Mouse (Mus musculus): ENCODE results near the gene Fam234b. TPM values are rescaled to one million over a fixed set of nuclear protein-coding genes. Genes with fewer than 3 reads are reported as not detected.

Gene Fam234b
- polyA plus RNA-seq, 1 experiment from 2014 or later: 34.2 TPM

GRCm38 (mm10) chr6:135202668-135203067 lies 4.9 kb downstream of the Fam234b start:
- Histone ChIP-seq H3K36me3 (ENCODE audit: control insufficient read depth, insufficient read depth, low read length) (no peaks in the 10 kb centered on the region), H3K27me3 (ENCODE audit: control insufficient read depth, insufficient read depth, low read length) (no peaks in the 10 kb centered on the region), H3K4me1 (ENCODE audit: control insufficient read depth, insufficient read depth, low read length) (peaks cover under 1% of the 10 kb centered on the region; the same call in 1 of the 2 replicates), H3K9me3 (ENCODE audit: control insufficient read depth, low read length) (no peaks in the 10 kb centered on the region), H3K4me2 (replicated peaks; ENCODE audit: low read depth, low read length) (no peak overlapping the region), H3K9ac (ENCODE audit: low read depth, low read length) (no peak overlapping the region), H3K4me3 (ENCODE audit: low read length) (no peak overlapping the region), H3K27ac (ENCODE audit: low read depth, low read length) (no peak overlapping the region)
- WGBS: 89% methylated on average over 6 of the region's 6 CpGs
- ATAC-seq (ENCODE audit: low FRiP score, low TSS enrichment): no peak

GRCm38 (mm10) chr6:135203737-135204136 lies 6.0 kb downstream of the Fam234b start:
- no peaks in the 10 kb centered on the region for H3K9me3 ChIP-seq (ENCODE audit: control insufficient read depth, low read length)
- H3K4me1 ChIP-seq (ENCODE audit: control insufficient read depth, insufficient read depth, low read length): no peaks in the 10 kb centered on the region
- no peak for ATAC-seq (ENCODE audit: low FRiP score, low TSS enrichment)
- H3K27ac ChIP-seq (ENCODE audit: low read depth, low read length): no peak overlapping the region
- no peak overlapping the region for H3K9ac ChIP-seq (ENCODE audit: low read depth, low read length)
- H3K4me2 ChIP-seq (replicated peaks; ENCODE audit: low read depth, low read length): no peak overlapping the region
- 56% methylated on average over 6 of the region's 6 CpGs for WGBS
- no peaks in the 10 kb centered on the region for H3K27me3 ChIP-seq (ENCODE audit: control insufficient read depth, insufficient read depth, low read length)
- H3K36me3 ChIP-seq (ENCODE audit: control insufficient read depth, insufficient read depth, low read length): no peaks in the 10 kb centered on the region
- H3K4me3 ChIP-seq (ENCODE audit: low read length): no peak overlapping the region

GRCm38 (mm10) chr6:135204869-135205268 lies 7.1 kb downstream of the Fam234b start:
- no peak overlapping the region for H3K4me2 ChIP-seq (replicated peaks; ENCODE audit: low read depth, low read length)
- 78% methylated on average over 4 of the region's 4 CpGs for WGBS
- no peak for ATAC-seq (ENCODE audit: low FRiP score, low TSS enrichment)

GRCm38 (mm10) chr6:135205802-135206201 lies 8.0 kb downstream of the Fam234b start:
- peaks cover 3% of the 10 kb centered on the region; the same call in 1 of the 2 replicates for H3K36me3 ChIP-seq (ENCODE audit: control insufficient read depth, insufficient read depth, low read length)
- H3K9ac ChIP-seq (ENCODE audit: low read depth, low read length): no peak overlapping the region
- WGBS: 84% methylated on average over 4 of the region's 4 CpGs
- no peak overlapping the region for H3K4me2 ChIP-seq (replicated peaks; ENCODE audit: low read depth, low read length)
- no peak overlapping the region for H3K27ac ChIP-seq (ENCODE audit: low read depth, low read length)
- H3K4me1 ChIP-seq (ENCODE audit: control insufficient read depth, insufficient read depth, low read length): no peaks in the 10 kb centered on the region
- H3K27me3 ChIP-seq (ENCODE audit: control insufficient read depth, insufficient read depth, low read length): no peaks in the 10 kb centered on the region
- H3K4me3 ChIP-seq (ENCODE audit: low read length): no peak overlapping the region
- no peaks in the 10 kb centered on the region for H3K9me3 ChIP-seq (ENCODE audit: control insufficient read depth, low read length)
- no peak for ATAC-seq (ENCODE audit: low FRiP score, low TSS enrichment)

More at GRCm38 (mm10) chr6:135204869-135205268, 7.1 kb downstream of the Fam234b start:
- no peak overlapping the region for H3K9ac ChIP-seq (ENCODE audit: low read depth, low read length)
- no peaks in the 10 kb centered on the region for H3K27me3 ChIP-seq (ENCODE audit: control insufficient read depth, insufficient read depth, low read length)
- H3K27ac ChIP-seq (ENCODE audit: low read depth, low read length): no peak overlapping the region
- H3K4me1 ChIP-seq (ENCODE audit: control insufficient read depth, insufficient read depth, low read length): no peaks in the 10 kb centered on the region
- H3K9me3 ChIP-seq (ENCODE audit: control insufficient read depth, low read length): no peaks in the 10 kb centered on the region
- H3K36me3 ChIP-seq (ENCODE audit: control insufficient read depth, insufficient read depth, low read length): peaks cover 3% of the 10 kb centered on the region; the same call in 1 of the 2 replicates
- no peak overlapping the region for H3K4me3 ChIP-seq (ENCODE audit: low read length)

GRCm38 (mm10) chr6:135206909-135207308 lies 9.1 kb downstream of the Fam234b start:
- Histone ChIP-seq H3K9ac (ENCODE audit: low read depth, low read length) (no peak overlapping the region), H3K4me1 (ENCODE audit: control insufficient read depth, insufficient read depth, low read length) (no peaks in the 10 kb centered on the region), H3K27ac (ENCODE audit: low read depth, low read length) (no peak overlapping the region), H3K27me3 (ENCODE audit: control insufficient read depth, insufficient read depth, low read length) (no peaks in the 10 kb centered on the region), H3K4me3 (ENCODE audit: low read length) (no peak overlapping the region), H3K4me2 (replicated peaks; ENCODE audit: low read depth, low read length) (no peak overlapping the region), H3K9me3 (ENCODE audit: control insufficient read depth, low read length) (no peaks in the 10 kb centered on the region), H3K36me3 (ENCODE audit: control insufficient read depth, insufficient read depth, low read length) (peaks cover 3% of the 10 kb centered on the region; the same call in 1 of the 2 replicates)
- WGBS: 83% methylated on average over 8 of the region's 8 CpGs
- ATAC-seq (ENCODE audit: low FRiP score, low TSS enrichment): no peak

GRCm38 (mm10) chr6:135211169-135211568 lies 13.4 kb downstream of the Fam234b start:
- H3K4me3 ChIP-seq (ENCODE audit: low read length): no peak overlapping the region
- H3K27ac ChIP-seq (ENCODE audit: low read depth, low read length): no peak overlapping the region
- H3K4me2 ChIP-seq (replicated peaks; ENCODE audit: low read depth, low read length): no peak overlapping the region
- no peaks in the 10 kb centered on the region for H3K4me1 ChIP-seq (ENCODE audit: control insufficient read depth, insufficient read depth, low read length)
- ATAC-seq (ENCODE audit: low FRiP score, low TSS enrichment): no peak
- peaks cover 3% of the 10 kb centered on the region; the same call in 1 of the 2 replicates for H3K36me3 ChIP-seq (ENCODE audit: control insufficient read depth, insufficient read depth, low read length)
- H3K9ac ChIP-seq (ENCODE audit: low read depth, low read length): no peak overlapping the region
- H3K27me3 ChIP-seq (ENCODE audit: control insufficient read depth, insufficient read depth, low read length): no peaks in the 10 kb centered on the region
- no peaks in the 10 kb centered on the region for H3K9me3 ChIP-seq (ENCODE audit: control insufficient read depth, low read length)
- WGBS: 87% methylated on average over 7 of the region's 7 CpGs

GRCm38 (mm10) chr6:135212666-135213065 lies 14.9 kb downstream of the Fam234b start:
- Histone ChIP-seq H3K27me3 (ENCODE audit: control insufficient read depth, insufficient read depth, low read length) (no peaks in the 10 kb centered on the region), H3K9ac (ENCODE audit: low read depth, low read length) (no peak overlapping the region), H3K4me3 (ENCODE audit: low read length) (no peak overlapping the region), H3K4me1 (ENCODE audit: control insufficient read depth, insufficient read depth, low read length) (no peaks in the 10 kb centered on the region), H3K9me3 (ENCODE audit: control insufficient read depth, low read length) (no peaks in the 10 kb centered on the region), H3K36me3 (ENCODE audit: control insufficient read depth, insufficient read depth, low read length) (peaks cover 3% of the 10 kb centered on the region; the same call in 1 of the 2 replicates), H3K4me2 (replicated peaks; ENCODE audit: low read depth, low read length) (no peak overlapping the region), H3K27ac (ENCODE audit: low read depth, low read length) (no peak overlapping the region)
- no peak for ATAC-seq (ENCODE audit: low FRiP score, low TSS enrichment)
- WGBS: 93% methylated on average over 2 of the region's 2 CpGs

GRCm38 (mm10) chr6:135218330-135218729 lies 20.6 kb downstream of the Fam234b start:
- H3K4me3 ChIP-seq (ENCODE audit: low read length): no peak overlapping the region
- no peak for ATAC-seq (ENCODE audit: low FRiP score, low TSS enrichment)
- no peak overlapping the region for H3K9ac ChIP-seq (ENCODE audit: low read depth, low read length)
- H3K27ac ChIP-seq (ENCODE audit: low read depth, low read length): no peak overlapping the region
- H3K4me1 ChIP-seq (ENCODE audit: control insufficient read depth, insufficient read depth, low read length): no peaks in the 10 kb centered on the region
- WGBS: 45% methylated on average over 8 of the region's 8 CpGs
- no peaks in the 10 kb centered on the region; the same call in 1 of the 2 replicates for H3K36me3 ChIP-seq (ENCODE audit: control insufficient read depth, insufficient read depth, low read length)
- no peaks in the 10 kb centered on the region for H3K9me3 ChIP-seq (ENCODE audit: control insufficient read depth, low read length)
- H3K4me2 ChIP-seq (replicated peaks; ENCODE audit: low read depth, low read length): no peak overlapping the region
- H3K27me3 ChIP-seq (ENCODE audit: control insufficient read depth, insufficient read depth, low read length): no peaks in the 10 kb centered on the region

DNA sequence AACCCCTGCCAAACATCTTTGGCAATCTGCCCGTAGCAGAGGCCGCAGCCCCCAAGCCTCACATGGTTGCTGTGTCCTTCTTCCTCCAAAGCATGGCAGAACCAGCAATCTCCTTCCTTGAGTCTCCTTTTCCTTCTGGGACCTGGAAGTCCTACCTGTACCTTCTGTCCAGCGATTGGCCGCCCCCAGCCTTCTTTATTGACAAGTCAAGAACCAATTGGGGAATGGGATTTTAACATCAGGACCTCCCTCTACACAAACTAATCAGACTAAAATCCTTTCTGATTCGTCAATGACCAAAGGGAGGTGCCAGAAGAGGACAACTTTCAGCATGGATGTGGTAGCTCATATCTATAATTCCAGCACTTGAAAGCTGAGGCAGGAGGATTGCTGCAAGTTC lies 22.1 kb downstream of the Fam234b start:
- no peaks in the 10 kb centered on the region for H3K27me3 ChIP-seq (ENCODE audit: control insufficient read depth, insufficient read depth, low read length)
- no peaks in the 10 kb centered on the region; the same call in 1 of the 2 replicates for H3K36me3 ChIP-seq (ENCODE audit: control insufficient read depth, insufficient read depth, low read length)
- no peak overlapping the region for H3K9ac ChIP-seq (ENCODE audit: low read depth, low read length)
- H3K4me3 ChIP-seq (ENCODE audit: low read length): no peak overlapping the region
- H3K9me3 ChIP-seq (ENCODE audit: control insufficient read depth, low read length): no peaks in the 10 kb centered on the region
- H3K4me2 ChIP-seq (replicated peaks; ENCODE audit: low read depth, low read length): no peak overlapping the region
- H3K27ac ChIP-seq (ENCODE audit: low read depth, low read length): 0 out of 2 replicates have a peak overlapping the region, but pooled peaks have one; percentile 17
- 0 out of 2 replicates have a peak, but pooled peaks cover 4% of the 10 kb centered on the region for H3K4me1 ChIP-seq (ENCODE audit: control insufficient read depth, insufficient read depth, low read length)
- WGBS: 81% methylated on average over 5 of the region's 5 CpGs
- ATAC-seq (ENCODE audit: low FRiP score, low TSS enrichment): peak; percentile 17; the same call in 1 of the 2 replicates

Data from kidney, embryonic 14.5 days (tissue).